Mouse (Mus musculus): ENCODE results near the gene Cd300lg.

Gene Cd300lg

DNA sequence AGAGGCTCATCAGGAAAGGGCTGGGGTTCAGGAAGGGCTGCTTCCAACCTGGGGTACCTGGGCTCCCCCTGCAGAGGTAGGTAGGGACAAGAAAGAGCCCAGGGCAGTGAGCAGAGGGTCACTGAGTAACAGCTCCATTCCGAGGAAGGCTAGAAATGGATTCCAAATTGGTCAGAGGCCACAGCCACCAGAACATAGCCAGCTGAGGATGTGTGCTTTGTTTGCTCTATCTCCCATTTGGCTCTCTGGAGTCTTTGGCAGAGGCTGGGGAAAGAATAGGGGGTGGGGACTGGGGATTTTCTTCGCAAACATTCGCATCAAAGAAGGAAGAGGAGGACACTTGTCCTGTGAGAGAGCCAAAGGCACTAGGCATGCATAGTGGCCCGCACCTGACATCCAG lies 10.6 kb downstream of the Cd300lg start:
- DNase-seq (ENCODE audit: low spot score): no peak

DNA sequence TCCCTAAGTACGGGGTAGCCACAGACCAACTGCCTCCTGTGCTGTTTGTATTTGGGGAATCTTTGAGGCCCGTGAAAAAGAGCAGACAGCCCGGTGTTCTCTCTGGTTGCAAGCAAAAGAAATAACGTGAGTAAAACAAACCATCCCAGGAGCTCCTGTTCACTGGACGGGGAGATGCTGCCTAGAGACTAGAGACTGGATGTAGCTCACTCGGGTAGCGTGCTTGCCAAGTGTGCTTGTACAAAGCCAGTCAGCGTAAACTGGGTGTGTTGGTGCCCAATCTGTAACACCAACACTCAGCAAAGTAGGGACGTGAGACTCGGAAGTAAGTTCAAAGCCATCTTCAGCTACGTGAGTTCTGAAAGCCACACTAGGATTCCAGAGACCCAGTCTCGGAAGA lies 11.4 kb downstream of the Cd300lg start:
- DNase-seq (ENCODE audit: low spot score): no peak

DNA sequence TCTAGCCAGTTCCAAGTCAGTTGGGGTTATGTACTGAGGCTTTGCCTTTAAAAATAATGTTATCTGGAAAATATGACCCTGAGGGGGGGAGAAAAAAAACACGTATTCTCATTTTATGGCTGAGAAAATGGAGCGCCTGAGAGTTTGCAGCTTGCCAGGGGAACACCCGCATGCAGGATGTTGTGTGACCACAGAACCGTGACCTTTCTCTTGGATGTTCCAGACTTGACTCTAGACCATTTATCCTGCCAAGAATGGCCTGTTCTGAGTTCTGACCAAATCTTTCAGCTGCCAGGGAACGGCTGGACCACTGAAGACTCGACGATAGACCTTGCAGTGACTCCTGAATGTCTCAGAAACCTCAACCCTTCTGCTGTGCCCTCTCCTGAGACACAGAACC lies 11.9 kb downstream of the Cd300lg start:
- DNase-seq (ENCODE audit: low spot score): no peak

DNA sequence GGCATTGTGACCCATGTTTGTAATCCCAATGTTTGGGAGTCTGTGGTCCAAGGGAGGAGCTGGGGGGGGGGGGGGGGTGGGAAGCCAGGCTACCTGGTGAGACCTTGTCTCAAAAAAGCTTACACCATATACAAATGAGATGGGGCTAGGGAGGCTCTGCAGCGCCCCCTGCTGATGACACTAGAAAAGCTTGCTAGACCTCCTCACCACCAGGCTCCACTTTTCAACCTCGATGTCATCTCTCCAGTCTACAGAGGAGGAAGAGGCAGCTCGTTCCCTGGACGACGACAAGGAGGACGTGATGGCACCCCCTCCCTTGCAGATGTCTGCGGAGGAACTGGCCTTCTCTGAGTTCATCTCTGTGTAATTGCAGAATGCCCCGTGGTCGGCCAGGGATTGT lies 12.5 kb downstream of the Cd300lg start:
- no peak for DNase-seq (ENCODE audit: low spot score)

DNA sequence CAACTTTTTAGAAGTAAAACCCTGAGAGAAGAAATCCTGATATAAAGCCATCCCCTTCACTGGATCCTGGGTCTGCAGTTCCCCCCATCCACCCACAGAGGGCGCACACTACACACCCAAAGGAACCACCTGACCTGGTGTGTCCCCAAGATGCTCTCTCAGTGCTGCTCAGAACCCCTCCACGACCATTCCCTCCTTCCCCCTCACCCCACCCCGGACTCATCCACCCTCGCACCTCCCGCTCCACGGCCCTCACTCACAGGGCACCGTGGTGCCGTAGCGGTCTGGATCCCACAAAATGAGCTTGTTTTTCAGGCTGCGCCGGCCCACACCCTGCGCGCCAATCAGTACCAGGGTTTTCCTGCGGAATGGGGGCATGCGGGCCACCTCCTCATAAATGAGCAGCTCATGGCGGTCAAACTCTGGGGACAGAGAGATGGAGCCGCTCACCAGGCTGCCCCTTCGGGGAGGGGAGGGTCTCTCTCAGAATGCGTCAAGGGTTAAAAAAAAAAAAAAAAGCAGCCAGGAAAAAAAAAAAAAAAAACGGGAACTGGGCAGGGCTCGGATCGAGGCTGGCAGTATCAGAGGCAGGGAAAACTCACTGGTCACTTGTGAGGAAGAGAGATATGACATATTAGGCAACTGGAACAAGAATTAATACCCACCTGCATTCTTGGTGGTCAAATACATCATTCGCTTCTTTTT lies 20.1 kb downstream of the Cd300lg start:
- DNase-seq (ENCODE audit: low spot score): peak; percentile 77

DNA sequence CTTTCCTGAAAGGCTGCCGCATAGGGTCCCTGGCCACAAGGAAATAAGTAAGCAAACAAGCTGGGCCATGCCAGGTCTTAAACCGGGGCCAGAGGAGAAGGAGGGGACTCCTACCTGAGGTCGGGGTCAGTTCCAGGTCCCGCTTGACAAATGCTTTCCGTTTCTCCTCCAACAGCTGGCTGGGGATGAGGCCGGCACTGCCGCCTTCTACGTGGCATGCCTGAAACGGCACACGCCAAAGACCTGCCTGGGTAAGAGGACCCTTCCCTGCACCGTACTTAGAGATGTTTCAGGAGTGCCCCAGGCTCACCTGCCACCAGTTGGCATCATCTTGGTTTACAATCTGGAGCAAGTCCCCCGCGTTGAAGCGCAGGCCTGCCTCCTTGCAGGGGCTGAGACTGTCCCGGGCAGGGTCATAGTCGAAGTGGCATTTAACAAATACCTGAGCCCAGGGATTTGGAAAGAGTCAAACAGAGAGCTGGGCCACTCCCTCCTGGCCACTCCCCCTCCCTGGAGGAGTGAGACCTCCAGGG lies 20.7 kb downstream of the Cd300lg start:
- no peak for DNase-seq (ENCODE audit: low spot score)

DNA sequence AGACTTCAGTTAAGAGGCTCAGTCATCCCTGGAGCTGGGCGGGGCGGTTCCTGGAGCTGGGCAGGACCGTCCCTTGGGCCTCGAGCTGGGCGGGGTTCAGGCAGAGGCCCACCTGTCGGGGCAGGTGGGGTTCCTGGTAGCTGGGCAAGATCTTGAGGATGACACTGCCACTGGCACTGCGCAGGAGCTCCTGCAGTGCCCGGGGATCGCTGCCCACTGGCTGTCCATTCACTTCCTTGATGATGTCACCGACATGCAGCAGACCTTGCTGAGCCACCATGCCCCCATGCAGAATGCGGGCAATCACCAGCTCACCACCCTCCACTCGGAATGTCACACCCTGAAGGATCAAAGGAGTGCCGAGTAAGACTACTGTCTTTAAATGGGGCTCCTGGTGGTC lies 21.8 kb downstream of the Cd300lg start:
- DNase-seq (ENCODE audit: low spot score): no peak

DNA sequence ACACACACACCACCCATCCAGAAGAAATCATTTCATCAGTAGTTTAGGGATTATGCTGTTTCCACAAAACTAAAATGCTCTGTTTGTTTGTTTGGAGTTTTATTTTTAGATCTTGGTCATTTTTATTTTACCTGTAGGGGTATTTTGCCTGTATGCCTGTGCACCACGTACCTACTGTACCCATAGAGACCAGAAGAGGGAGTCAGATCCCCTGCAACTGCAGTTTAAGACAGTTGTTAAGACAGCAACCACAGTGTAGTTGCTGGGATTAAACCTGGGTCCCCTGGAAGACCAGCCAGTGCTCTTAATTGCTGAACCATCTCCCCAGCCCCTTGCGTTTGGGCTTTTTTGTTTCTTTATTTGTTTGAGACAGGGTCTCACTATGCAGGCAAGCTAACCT lies 27.7 kb downstream of the Cd300lg start:
- no peak for DNase-seq (ENCODE audit: low spot score)

DNA sequence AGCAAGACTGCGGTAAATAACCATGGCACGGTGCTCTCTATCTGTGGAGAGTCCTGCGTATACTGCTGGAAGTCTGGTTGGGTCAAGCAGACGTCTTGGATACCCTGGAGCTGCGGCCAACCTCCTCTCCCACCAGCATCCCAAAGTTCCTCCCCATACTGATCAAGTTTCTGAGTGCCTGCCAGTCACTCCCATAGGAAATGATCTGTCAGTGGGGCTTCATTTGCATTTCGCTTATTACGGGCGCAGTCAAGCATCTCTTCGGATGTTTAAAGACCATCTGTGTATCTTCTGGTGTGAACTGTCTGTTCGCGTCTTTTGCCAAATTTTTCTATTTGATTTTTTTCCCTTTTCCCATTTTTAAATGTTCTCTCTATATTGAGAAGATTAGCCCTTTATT lies 28.3 kb downstream of the Cd300lg start:
- no peak for DNase-seq (ENCODE audit: low spot score)

DNA sequence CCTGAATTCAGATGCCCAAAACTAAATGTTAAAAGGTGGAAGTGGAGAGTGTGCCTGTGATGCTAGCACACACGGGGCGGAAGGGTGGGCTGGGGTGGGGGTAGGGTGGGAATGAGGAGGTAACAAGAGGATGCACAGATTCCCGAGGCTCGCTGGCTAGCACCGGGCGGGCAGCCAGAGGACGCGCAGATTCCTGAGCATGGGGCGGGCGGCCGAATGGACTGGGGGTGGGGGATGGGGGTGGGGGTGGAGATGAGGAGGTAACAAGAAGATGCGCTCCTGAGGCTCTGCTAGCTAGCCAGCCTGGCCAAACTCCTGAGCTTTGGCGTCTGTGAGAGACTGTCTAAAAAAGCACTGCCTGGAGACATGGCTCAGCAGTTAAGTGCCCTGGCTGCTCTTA lies 29.1 kb downstream of the Cd300lg start:
- no peak for DNase-seq (ENCODE audit: low spot score)

DNA sequence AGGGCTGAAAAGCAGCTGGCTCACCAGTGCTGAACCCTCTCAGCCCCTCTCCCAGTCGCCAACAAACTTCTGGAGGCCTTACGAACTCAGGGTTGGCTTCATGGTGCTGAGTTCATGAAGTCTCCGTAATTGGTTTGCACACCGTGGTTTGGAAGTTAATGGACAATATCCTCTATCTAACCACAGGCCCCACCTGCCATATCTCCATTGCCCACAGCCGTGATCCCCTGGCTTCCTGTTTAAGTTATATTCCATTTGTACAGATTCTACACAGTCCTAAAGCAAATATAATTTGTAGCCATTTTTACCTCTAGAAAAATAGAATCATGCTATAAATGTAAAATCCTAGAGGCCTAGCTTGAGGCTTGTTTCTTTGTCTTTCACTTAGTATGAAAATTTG lies 31.4 kb downstream of the Cd300lg start:
- DNase-seq (ENCODE audit: low spot score): no peak

DNA sequence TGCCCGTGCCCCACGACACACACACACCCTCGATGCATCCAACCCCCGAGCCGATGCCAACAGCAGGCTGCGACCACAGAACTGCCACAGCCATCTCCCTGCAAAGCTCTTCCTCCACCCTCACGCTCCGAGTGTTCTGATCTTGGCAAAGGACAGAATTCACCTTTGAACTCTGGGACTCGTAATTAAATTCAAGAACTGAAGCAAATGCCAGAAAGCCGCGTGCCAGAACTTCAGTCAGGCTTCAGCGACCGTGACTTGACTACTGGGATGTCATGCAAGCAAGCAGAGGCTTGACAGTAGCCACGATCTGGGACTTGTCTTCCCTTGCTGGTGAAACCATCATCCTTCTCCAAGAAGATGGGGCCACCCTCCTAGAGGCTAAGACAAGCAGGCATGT lies 32.4 kb downstream of the Cd300lg start:
- DNase-seq (ENCODE audit: low spot score): no peak

DNA sequence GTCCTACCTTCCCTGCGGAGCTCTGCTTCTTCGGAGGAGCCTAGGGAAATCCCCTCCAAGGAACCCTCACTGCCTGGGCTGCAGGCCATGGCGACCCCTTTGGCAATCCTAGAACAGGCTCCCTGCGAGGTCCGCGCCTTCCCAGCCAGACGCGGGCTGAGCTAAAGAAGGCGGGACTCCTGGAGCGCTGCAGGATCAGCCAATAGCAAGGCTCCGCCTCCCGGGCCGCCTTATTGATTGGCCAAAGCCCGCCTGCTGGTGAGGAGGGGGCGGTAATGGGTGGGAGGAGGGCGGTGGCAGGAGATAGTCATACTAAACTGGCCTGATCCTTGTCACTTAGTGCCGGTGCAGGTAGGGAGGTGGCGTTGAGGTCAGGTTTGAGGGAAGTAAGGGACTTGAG lies 41.0 kb downstream of the Cd300lg start:
- DNase-seq (ENCODE audit: low spot score): peak; percentile 72

DNA sequence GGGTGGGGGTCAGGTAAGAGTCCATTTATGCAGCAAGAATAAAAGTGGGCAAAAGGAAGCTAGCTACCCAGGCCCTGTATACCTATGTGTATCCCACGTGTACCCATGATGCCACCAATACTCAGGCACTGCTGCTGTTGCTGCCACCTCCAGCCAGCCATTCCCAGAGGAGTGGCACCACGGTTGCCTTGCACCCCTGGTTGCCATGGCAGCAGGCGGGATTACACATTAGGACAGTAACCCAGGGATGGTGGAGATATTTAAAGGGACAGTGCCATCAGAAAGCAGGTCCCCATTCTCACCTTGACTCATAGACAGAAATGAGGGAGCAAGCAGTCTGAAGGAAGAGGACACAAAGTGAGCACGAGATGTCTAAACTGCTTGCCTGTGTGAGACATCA lies 41.9 kb downstream of the Cd300lg start:
- DNase-seq (ENCODE audit: low spot score): no peak

DNA sequence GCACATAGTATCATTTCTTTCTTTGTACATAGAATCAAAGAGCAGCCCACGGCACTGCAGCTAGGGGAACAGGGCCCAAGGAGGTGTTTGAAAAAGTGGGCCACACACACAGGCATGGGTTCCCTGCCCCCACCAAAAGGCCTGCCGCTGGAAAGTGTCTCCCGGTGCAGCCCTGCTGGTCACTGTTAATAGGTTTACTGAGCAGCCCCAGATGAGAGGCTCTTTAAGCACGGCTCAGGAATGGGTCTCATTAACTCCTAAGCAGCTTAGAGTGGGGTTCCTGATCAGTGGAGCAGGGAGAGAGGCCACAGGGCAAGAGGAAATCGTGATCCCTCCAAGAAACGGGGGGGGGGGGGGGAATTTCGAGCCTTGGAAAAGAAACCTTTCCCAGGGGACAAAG lies 42.9 kb downstream of the Cd300lg start:
- DNase-seq (ENCODE audit: low spot score): no peak

DNA sequence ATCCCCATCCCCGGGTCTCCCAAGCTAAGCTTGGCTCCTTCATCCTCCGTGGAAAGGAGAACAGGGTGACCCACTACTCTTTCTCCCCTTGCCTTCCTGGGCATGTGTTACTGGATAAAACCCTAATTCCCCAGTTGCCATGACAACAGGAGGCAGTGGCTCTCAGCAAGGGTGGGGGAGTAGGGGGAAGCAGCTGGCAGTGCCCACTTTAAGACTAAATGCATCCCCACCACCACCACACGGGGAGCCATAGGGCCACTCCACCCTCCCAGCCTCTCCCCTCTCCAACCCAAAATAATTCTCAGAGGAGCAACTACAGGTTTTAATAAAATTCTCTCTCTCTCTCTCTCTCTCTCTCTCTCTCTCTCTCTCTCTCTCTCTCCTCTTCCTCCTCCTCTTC lies 45.0 kb downstream of the Cd300lg start:
- peak; percentile 70 for DNase-seq (ENCODE audit: low spot score)

DNA sequence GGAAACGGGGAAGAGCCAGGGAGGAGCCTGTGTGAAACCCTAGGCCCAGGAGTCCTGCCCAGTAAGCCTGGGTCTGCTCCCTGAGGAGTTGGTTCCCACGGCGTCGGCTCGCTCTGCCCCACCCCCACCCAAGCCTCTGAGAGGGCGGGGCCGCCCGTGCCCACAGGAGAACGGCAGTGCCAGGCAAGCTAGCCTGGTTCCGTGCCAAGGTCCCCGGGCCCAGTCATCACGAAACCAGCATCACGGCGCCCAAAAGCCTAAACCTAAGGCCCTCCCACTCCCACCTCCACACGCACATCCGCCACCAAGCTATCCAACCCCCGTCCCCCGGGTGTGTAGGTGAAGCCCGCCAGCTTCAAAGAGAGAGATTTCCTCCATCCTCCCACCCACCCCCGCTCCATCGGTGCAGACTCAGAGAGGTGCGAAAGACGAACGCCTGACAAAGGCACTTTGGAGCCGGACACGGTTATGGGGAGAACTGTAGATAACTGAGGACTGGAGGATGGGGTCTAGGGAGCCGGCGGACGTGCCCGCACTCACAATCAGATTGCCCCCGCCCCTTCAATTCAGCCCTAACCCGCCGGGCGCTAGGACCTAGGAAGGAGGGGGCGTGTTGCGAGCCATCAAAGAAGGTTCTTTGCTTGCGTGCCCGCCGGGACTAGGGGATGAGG lies 45.9 kb downstream of the Cd300lg start:
- DNase-seq (ENCODE audit: low spot score): peak; percentile 77

DNA sequence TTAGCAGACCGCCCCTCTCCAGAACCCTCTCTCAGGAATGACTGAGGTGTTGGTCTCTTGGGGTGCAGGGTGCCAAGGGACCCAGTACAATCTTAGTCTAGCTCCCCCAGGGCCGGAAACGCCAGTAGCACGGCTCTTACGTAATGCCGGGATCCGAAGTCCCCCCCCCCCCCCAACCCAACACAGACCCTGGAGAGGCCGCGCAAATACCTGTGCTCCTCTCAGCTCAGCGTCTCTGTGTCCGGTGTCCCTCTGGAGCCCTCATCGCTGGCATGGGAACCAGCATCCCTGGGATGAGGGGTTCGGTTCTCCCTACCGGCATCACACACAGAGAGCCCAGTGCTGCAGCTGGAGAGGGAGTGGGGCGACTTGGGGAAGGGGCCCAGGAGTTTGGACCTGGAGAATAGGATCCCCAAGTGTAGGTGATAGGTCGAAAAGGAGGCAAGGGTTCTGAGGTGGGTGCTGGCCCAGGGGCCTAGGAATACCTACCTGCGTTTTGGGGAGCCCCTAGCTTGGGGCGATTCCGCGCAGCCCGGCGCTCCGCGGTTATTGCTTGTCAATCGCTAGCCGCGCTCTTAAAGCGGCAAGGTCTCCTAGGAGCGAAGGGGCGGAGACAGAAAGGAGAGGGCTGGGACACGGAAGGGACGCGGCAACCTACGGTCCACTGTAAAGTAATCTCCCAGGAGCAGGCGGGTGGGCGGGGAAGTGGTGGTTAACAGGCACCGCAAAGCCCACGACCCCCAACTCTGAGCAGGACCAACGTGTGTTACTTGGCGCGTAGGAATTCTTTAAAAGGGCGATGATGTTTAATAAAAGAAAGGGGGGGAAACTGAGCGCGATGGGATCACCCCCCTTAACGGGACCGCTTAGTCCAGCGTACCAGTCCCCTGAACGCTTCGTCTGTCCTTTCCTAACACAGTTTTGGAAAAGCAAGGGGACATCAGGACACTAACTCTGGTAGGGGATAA lies 46.9 kb downstream of the Cd300lg start, which contains the start of gene Mpp2:
Gene Mpp2, minus strand, starts transcription at position 585 of the 968 bp plus-strand sequence.
- DNase-seq (ENCODE audit: low spot score): no peak

DNA sequence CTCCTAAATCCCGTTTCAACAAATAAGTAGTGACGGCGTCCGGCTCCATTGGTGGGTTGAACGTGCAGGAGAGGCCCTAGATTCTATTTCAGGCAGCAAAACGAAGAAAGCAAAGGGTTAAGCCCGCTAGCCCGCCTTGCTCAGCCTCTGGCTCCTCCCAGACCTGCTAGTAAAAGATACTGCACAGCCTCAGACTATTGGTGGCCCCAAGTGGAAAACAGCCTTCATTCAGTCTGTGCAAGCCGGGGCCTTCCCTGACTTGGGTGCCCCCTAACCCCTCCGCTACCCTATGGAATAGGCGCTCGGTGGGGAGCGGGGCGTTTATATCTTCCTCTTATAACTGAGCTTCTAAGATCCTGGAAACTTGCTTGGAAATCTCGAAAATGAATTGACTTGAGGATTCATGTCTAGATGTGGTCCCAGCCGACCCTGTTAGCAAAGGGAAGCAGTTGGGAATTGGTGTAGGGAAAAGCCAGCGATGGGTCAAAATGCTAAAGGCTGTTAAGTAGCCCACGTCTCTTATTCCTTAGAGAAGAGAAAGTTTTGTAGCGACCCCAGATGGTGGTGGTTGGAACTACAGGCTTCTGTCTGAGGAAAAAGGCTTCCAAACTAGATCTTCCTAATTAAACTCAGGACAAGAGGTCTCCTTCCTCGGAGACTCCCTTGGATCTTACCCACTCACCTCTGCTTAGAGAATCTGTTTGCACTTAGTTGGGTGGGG lies 47.9 kb downstream of the Cd300lg start:
- no peak for DNase-seq (ENCODE audit: low spot score)

DNA sequence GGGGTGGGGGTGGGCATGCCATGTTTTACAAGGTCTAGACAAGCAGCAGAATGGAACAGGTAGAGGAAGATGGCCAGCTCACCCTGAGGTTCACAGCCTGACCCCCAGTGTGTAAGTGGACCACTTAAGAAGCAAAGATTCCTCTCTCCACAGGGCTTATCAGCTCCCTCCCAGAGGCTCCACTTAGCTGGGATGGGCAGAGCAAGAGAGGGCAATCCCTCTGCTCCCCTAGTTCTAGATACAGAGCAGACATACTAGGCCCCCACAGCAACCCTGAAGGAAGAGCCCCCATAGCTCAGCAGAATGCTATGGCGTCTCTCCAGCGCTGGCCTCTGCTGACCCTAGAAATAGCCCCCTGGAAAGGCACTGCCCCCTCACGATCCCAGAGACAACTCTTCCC lies 54.4 kb downstream of the Cd300lg start:
- DNase-seq (ENCODE audit: low spot score): no peak

DNA sequence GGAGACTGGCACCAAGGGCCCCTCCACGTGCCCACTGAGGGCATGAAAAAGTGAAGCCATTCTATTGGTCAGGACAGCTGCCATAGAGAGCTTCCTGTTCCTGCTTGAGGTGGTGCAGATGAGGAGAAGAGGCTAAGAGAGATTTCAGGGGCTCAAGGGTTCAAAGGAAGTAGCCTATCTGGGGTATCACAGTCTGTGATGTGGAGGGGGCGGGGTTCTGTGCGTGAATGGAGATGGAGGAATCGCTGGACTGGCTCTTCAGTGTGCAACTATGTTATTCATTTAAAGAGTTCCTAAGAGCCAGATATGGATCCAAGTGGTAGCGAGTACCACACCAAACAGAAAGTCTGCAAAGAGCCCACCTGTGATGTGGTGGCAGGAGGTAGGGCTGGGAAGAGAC lies 55.1 kb downstream of the Cd300lg start:
- no peak for DNase-seq (ENCODE audit: low spot score)

DNA sequence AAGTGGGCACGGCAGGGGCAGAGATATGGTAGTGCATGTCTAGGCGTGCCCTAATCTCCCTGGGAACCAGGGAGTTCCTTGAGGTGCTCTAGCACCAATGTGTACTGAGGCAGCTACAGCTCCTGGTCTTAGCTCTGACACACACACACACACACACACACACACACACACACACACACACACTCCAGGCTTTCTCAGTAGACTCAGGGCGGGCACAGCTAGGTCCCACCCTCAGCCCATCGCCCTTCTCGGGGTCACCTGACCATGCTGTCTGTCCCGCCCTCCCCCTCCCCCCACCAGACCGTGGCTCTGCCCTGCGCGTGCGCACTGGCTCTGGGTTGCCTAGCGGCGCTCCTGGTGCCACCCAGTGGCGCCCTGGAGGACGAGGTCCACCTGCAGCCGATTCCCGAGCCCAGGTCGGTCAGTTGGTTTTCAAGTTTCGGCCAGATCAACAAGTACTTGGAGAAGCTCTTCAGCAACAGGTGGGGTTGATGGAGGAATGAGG lies 55.6 kb downstream of the Cd300lg start:
- no peak for DNase-seq (ENCODE audit: low spot score)
